Mouse (Mus musculus): ENCODE measurements at regions not wholly inside any gene's neighbourhood (a gene's known extent, or its start where the extent isn't known, plus 50 kb on each side); places are given as distances from the start of the nearest gene placed in this dataset.

GRCm38 (mm10) chr13:52165531-52165930, 319.1 kb downstream of the Gadd45g start:
- Histone ChIP-seq H3K4me1 (no peaks in the 10 kb centered on the region), H3K36me3 (no peaks in the 10 kb centered on the region), H3K27ac (replicated peaks) (no peak overlapping the region), H3K27me3 (replicated peaks) (no peaks in the 10 kb centered on the region), H3K9ac (replicated peaks) (no peak overlapping the region), H3K9me3 (replicated peaks) (no peaks in the 10 kb centered on the region), H3K4me3 (replicated peaks) (no peak overlapping the region), H3K4me2 (no peak overlapping the region)
- no peak for ATAC-seq (ENCODE audit: low FRiP score)
- WGBS, result 80% methylated on average over 1 of the region's 1 CpGs

- Histone ChIP-seq H3K9me3 (replicated peaks) (no peaks in the 10 kb centered on the region), H3K36me3 (no peaks in the 10 kb centered on the region), H3K4me3 (replicated peaks) (no peak overlapping the region), H3K27me3 (replicated peaks) (no peaks in the 10 kb centered on the region), H3K4me2 (no peak overlapping the region), H3K4me1 (no peaks in the 10 kb centered on the region), H3K9ac (replicated peaks) (no peak overlapping the region), H3K27ac (replicated peaks) (no peak overlapping the region)
- WGBS, result 65% methylated on average over 5 of the region's 5 CpGs
- no peak for ATAC-seq (ENCODE audit: low FRiP score)
Observed at GRCm38 (mm10) chr13:52167968-52168367, 321.5 kb downstream of the Gadd45g start.

GRCm38 (mm10) chr13:52172706-52173346, 326.3 kb downstream of the Gadd45g start:
- Histone ChIP-seq H3K4me2 (no peak overlapping the region), H3K27me3 (replicated peaks) (no peaks in the 10 kb centered on the region), H3K4me3 (replicated peaks) (no peak overlapping the region), H3K36me3 (no peaks in the 10 kb centered on the region), H3K9me3 (replicated peaks) (no peaks in the 10 kb centered on the region), H3K9ac (replicated peaks) (no peak overlapping the region), H3K27ac (replicated peaks) (no peak overlapping the region), H3K4me1 (no peaks in the 10 kb centered on the region)
- WGBS, result 87% methylated on average over 9 of the region's 9 CpGs
- ATAC-seq (ENCODE audit: low FRiP score), result no peak

- H3K27me3 ChIP-seq (replicated peaks), result no peaks in the 10 kb centered on the region
- no peaks in the 10 kb centered on the region for H3K4me1 ChIP-seq
- H3K4me2 ChIP-seq, result no peak overlapping the region
- no peak overlapping the region for H3K4me3 ChIP-seq (replicated peaks)
- no peak for ATAC-seq (ENCODE audit: low FRiP score)
- 76% methylated on average over 2 of the region's 2 CpGs for WGBS
- no peaks in the 10 kb centered on the region for H3K36me3 ChIP-seq
- H3K27ac ChIP-seq (replicated peaks), result no peak overlapping the region
- H3K9ac ChIP-seq (replicated peaks), result no peak overlapping the region
- no peaks in the 10 kb centered on the region for H3K9me3 ChIP-seq (replicated peaks)
Observed at GRCm38 (mm10) chr13:52175665-52176064, 329.2 kb downstream of the Gadd45g start.

GRCm38 (mm10) chr13:52179977-52180376, 333.5 kb downstream of the Gadd45g start:
- H3K27me3 ChIP-seq (replicated peaks), result no peaks in the 10 kb centered on the region; the same call in 1 of the 2 replicates
- 94% methylated on average over 4 of the region's 4 CpGs for WGBS
- no peak for ATAC-seq (ENCODE audit: low FRiP score)
- H3K4me1 ChIP-seq, result no peaks in the 10 kb centered on the region
- H3K36me3 ChIP-seq, result no peaks in the 10 kb centered on the region
- H3K9me3 ChIP-seq (replicated peaks), result no peaks in the 10 kb centered on the region
- H3K4me2 ChIP-seq, result no peak overlapping the region
- no peak overlapping the region for H3K9ac ChIP-seq (replicated peaks)
- no peak overlapping the region for H3K27ac ChIP-seq (replicated peaks)
- no peak overlapping the region for H3K4me3 ChIP-seq (replicated peaks)

GRCm38 (mm10) chr13:52183635-52184034, 337.2 kb downstream of the Gadd45g start:
- 82% methylated on average over 5 of the region's 5 CpGs for WGBS
- Histone ChIP-seq H3K9me3 (replicated peaks) (no peaks in the 10 kb centered on the region), H3K9ac (replicated peaks) (no peak overlapping the region), H3K4me1 (peaks cover 8% of the 10 kb centered on the region), H3K36me3 (no peaks in the 10 kb centered on the region), H3K27ac (replicated peaks) (no peak overlapping the region), H3K27me3 (replicated peaks) (no peaks in the 10 kb centered on the region; the same call in 1 of the 2 replicates), H3K4me3 (replicated peaks) (no peak overlapping the region), H3K4me2 (no peak overlapping the region)
- ATAC-seq (ENCODE audit: low FRiP score), result no peak

GRCm38 (mm10) chr13:52185574-52185973, 339.1 kb downstream of the Gadd45g start:
- Histone ChIP-seq H3K4me1 (peaks cover 15% of the 10 kb centered on the region), H3K4me3 (replicated peaks) (no peak overlapping the region), H3K9ac (replicated peaks) (no peak overlapping the region), H3K36me3 (no peaks in the 10 kb centered on the region), H3K9me3 (replicated peaks) (no peaks in the 10 kb centered on the region), H3K4me2 (no peak overlapping the region), H3K27ac (replicated peaks) (no peak overlapping the region), H3K27me3 (replicated peaks) (no peaks in the 10 kb centered on the region; the same call in 1 of the 2 replicates)
- WGBS, result 87% methylated on average over 1 of the region's 1 CpGs
- ATAC-seq (ENCODE audit: low FRiP score), result no peak

- Histone ChIP-seq H3K27ac (replicated peaks) (no peak overlapping the region), H3K36me3 (no peaks in the 10 kb centered on the region), H3K4me1 (peaks cover 15% of the 10 kb centered on the region), H3K9me3 (replicated peaks) (no peaks in the 10 kb centered on the region), H3K27me3 (replicated peaks) (0 out of 2 replicates have a peak, but pooled peaks cover 2% of the 10 kb centered on the region), H3K4me3 (replicated peaks) (no peak overlapping the region), H3K9ac (replicated peaks) (no peak overlapping the region), H3K4me2 (no peak overlapping the region)
- no peak for ATAC-seq (ENCODE audit: low FRiP score)
- 83% methylated on average over 8 of the region's 8 CpGs for WGBS
Observed at GRCm38 (mm10) chr13:52187841-52188604, 341.5 kb downstream of the Gadd45g start.

- Histone ChIP-seq H3K9ac (replicated peaks) (no peak overlapping the region), H3K4me3 (replicated peaks) (no peak overlapping the region), H3K4me2 (no peak overlapping the region), H3K36me3 (no peaks in the 10 kb centered on the region), H3K9me3 (replicated peaks) (no peaks in the 10 kb centered on the region), H3K4me1 (peaks cover 15% of the 10 kb centered on the region), H3K27ac (replicated peaks) (0 out of 2 replicates have a peak overlapping the region, but pooled peaks have one; percentile 33), H3K27me3 (replicated peaks) (0 out of 2 replicates have a peak, but pooled peaks cover 2% of the 10 kb centered on the region)
- WGBS, result 19% methylated on average over 2 of the region's 2 CpGs
- 0 out of 2 replicates have a peak, but pooled peaks have one; percentile 31 for ATAC-seq (ENCODE audit: low FRiP score)
Observed at GRCm38 (mm10) chr13:52188605-52189003, 342.1 kb downstream of the Gadd45g start.

GRCm38 (mm10) chr13:52189382-52189923, 341.6 kb downstream of the Diras2 start:
- Histone ChIP-seq H3K9me3 (replicated peaks) (no peaks in the 10 kb centered on the region), H3K27ac (replicated peaks) (no peak overlapping the region), H3K4me2 (no peak overlapping the region), H3K4me1 (peaks cover 18% of the 10 kb centered on the region), H3K4me3 (replicated peaks) (no peak overlapping the region), H3K27me3 (replicated peaks) (0 out of 2 replicates have a peak, but pooled peaks cover 2% of the 10 kb centered on the region), H3K9ac (replicated peaks) (no peak overlapping the region), H3K36me3 (no peaks in the 10 kb centered on the region)
- WGBS, result 63% methylated on average over 10 of the region's 10 CpGs
- ATAC-seq (ENCODE audit: low FRiP score), result no peak

GRCm38 (mm10) chr13:52190256-52190655, 340.8 kb downstream of the Diras2 start:
- ATAC-seq (ENCODE audit: low FRiP score), result no peak
- Histone ChIP-seq H3K9ac (replicated peaks) (no peak overlapping the region), H3K27ac (replicated peaks) (no peak overlapping the region), H3K9me3 (replicated peaks) (no peaks in the 10 kb centered on the region), H3K27me3 (replicated peaks) (0 out of 2 replicates have a peak, but pooled peaks cover 2% of the 10 kb centered on the region), H3K36me3 (no peaks in the 10 kb centered on the region), H3K4me1 (peaks cover 18% of the 10 kb centered on the region), H3K4me2 (no peak overlapping the region), H3K4me3 (replicated peaks) (no peak overlapping the region)
- WGBS, result 74% methylated on average over 9 of the region's 9 CpGs
